Mouse (Mus musculus) midbrain, embryonic 15.5 days (tissue): ENCODE measurements at regions not wholly inside any gene's neighbourhood (a gene's known extent, or its start where the extent isn't known, plus 50 kb on each side); places are given as distances from the start of the nearest gene placed in this dataset.

Source experiments
- ATAC-seq: fragments of 200-750 bp; cut with Nextera tagmentation; replicated peaks from 2 replicates; pipeline ENCODE4 v1.8.0; 2017; ENCODE audit warnings: moderate TSS enrichment
- H3K27ac ChIP-seq: fragments of 300-500 bp; sonication (generic); 2 replicates; pipeline ENCODE4 v1.5.1; 2015; ENCODE audit warnings: mild to moderate bottlenecking, inconsistent platforms
- H3K27me3 ChIP-seq: fragments of 300-500 bp; sonication (generic); replicated peaks from 2 replicates; pipeline ENCODE4 v1.6.1; 2015; ENCODE audit warnings: inconsistent platforms
- H3K36me3 ChIP-seq: fragments of 300-500 bp; sonication (generic); replicated peaks from 2 replicates; pipeline ENCODE4 v1.6.1; 2015; ENCODE audit warnings: inconsistent platforms
- H3K4me1 ChIP-seq: fragments of 300-500 bp; sonication (generic); 2 replicates; pipeline ENCODE4 v1.6.1; 2015; ENCODE audit warnings: inconsistent platforms
- H3K4me2 ChIP-seq: fragments of 300-500 bp; sonication (generic); 2 replicates; pipeline ENCODE4 v1.6.1; 2015; ENCODE audit warnings: inconsistent platforms, mild to moderate bottlenecking, moderate library complexity
- H3K4me3 ChIP-seq: fragments of 300-500 bp; sonication (generic); 2 replicates; pipeline ENCODE4 v1.5.1; 2015; ENCODE audit warnings: mild to moderate bottlenecking, inconsistent platforms
- H3K9ac ChIP-seq: fragments of 300-500 bp; sonication (generic); 2 replicates; pipeline ENCODE4 v1.6.1; 2015; ENCODE audit warnings: mild to moderate bottlenecking, inconsistent platforms
- H3K9me3 ChIP-seq: fragments of 300-500 bp; sonication (generic); 2 replicates; pipeline ENCODE4 v1.6.1; 2016; ENCODE audit warnings: inconsistent platforms
- WGBS: fragments of 180-500 bp; shearing (Covaris S2); methylation state at CpG from one replicate; pipeline ENCODE4 v1.1.7; 2015; ENCODE audit warnings: mixed read lengths; 5-methylcytosine and 5-hydroxymethylcytosine counted together

DNA sequence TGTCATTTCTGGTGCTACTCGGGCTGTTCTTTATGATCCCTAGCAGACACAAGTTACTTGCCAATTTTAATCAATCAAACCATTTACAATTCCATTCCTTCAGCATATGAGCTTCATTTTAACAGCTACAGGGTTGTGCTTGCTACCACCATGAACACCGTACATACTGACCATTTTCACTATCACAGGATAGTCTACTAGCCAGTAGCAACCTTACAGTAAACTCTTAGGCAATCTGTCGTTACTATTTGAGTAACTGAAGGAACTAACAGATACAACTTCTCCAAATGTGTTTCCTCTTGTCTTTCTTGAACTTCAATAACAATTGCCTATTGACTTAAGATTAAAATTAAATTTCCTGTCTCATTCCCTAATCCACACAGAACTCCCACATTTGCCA lies 67.9 kb upstream of the Nckap5 start:
- peaks cover 4% of the 10 kb centered on the region; the same call in 1 of the 2 replicates for H3K4me1 ChIP-seq
- ATAC-seq, result no peak
- no peak overlapping the region for H3K4me3 ChIP-seq
- WGBS, result 86% methylated on average over 3 of the region's 3 CpGs
- no peaks in the 10 kb centered on the region for H3K36me3 ChIP-seq
- no peak overlapping the region for H3K9ac ChIP-seq
- H3K27ac ChIP-seq, result no peak overlapping the region
- H3K9me3 ChIP-seq, result no peaks in the 10 kb centered on the region
- H3K4me2 ChIP-seq, result no peak overlapping the region
- H3K27me3 ChIP-seq, result no peaks in the 10 kb centered on the region

DNA sequence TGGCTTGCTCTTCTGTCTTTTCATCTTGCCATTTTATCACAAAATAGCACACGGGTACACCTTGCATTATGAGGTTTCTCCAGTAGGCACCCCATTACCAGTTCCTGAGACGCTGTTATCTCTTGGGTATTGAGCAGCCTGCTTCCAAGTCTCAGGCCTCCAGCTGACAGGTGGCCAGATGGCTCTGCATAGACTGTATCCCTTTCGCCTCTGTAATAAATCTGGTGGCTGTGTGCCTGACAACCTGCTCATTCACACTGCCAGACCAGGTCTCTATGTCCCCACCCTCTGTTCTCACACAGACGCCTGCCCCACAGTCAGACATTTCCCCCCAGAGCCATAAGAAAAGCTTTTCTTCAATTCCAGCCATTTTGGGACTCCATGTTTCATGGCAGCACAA lies 66.3 kb upstream of the Nckap5 start:
- Histone ChIP-seq H3K4me1 (peaks cover 4% of the 10 kb centered on the region; the same call in 1 of the 2 replicates), H3K4me3 (no peak overlapping the region), H3K27ac (no peak overlapping the region), H3K9ac (no peak overlapping the region), H3K36me3 (no peaks in the 10 kb centered on the region), H3K4me2 (no peak overlapping the region), H3K27me3 (no peaks in the 10 kb centered on the region), H3K9me3 (no peaks in the 10 kb centered on the region)
- 60% methylated on average over 4 of the region's 4 CpGs for WGBS
- ATAC-seq, result no peak

DNA sequence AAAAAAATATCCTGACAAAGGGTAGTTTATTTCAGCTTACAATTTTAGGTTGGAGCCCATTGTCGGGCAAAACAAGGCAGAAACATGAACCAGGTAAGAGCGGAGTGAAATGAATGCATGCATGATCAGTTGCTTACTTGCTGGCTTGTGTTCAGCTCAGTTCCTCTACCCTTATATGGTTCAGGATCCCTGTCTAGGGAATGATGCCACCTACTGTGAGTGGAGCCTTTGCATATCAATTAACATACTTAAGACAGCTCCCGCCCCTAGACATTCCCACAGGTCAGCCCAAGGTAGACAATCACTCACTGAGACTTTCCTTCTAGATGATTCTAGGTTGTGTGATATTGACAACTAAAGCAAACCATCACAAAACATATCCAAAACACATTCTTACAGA lies 50.2 kb upstream of the Nckap5 start:
- H3K9me3 ChIP-seq, result no peaks in the 10 kb centered on the region
- no peak overlapping the region for H3K9ac ChIP-seq
- H3K27ac ChIP-seq, result no peak overlapping the region
- H3K36me3 ChIP-seq, result no peaks in the 10 kb centered on the region
- 94% methylated on average over 3 of the region's 3 CpGs for WGBS
- no peaks in the 10 kb centered on the region for H3K27me3 ChIP-seq
- H3K4me1 ChIP-seq, result no peaks in the 10 kb centered on the region
- no peak overlapping the region for H3K4me3 ChIP-seq
- H3K4me2 ChIP-seq, result no peak overlapping the region
- no peak for ATAC-seq
